Mouse (Mus musculus) brain, adult 10 weeks (tissue): ENCODE data around the gene Clec14a. TPM values are rescaled to one million over a fixed set of nuclear protein-coding genes. Genes with fewer than 3 reads are reported as not detected.

Experiments used
- polyA plus RNA-seq: library from polyadenylated mRNA; stranded (reverse); fragments of 350-450 nt; fragmentation: Illumina TruSeq; extraction: RNeasy Lipid Tissue Mini Kit (QIAGEN cat#74804); gene quantifications from one replicate; pipeline ENCODE4 v1.2.3, GENCODE M21; 2015; ENCODE audit warnings: low read depth, low replicate concordance

The Clec14a gene
- 2.1 TPM for polyA plus RNA-seq

GRCm38 (mm10) chr12:58268563-58269501, at the start of gene Clec14a:
Clec14a (minus strand) TSS chr12:58269290.

Other genes starting within 250 kb of the Clec14a start
- gene Sstr1, start 57.5 kb downstream of the Clec14a start, polyA plus RNA-seq, result 11.7 TPM